Mouse (Mus musculus) layer of hippocampus, postnatal 25 days (tissue): Measurements from ENCODE around the gene Bsn. TPM values are rescaled to one million over a fixed set of nuclear protein-coding genes. Genes with fewer than 3 reads are reported as not detected.
A peak's percentile ranks its signal among the peaks of the same experiment; 100 is the strongest.

Source experiments
- DNase-seq, 2 experiments: peaks; one replicate each; pipeline ENCODE4 v3.0.0; 2022; ENCODE audit warnings: mixed read lengths in 2 of 2, low spot score in 1 of 2; ENCODE audit errors: extremely low spot score in 1 of 2
- total RNA-seq, 2 experiments: library from RNA; stranded (reverse); gene quantifications; 2 replicates each; pipeline ENCODE4 v1.2.3; 2021

Gene Bsn
- 100 to 1,000 TPM; 190 to 242 TPM for total RNA-seq

DNA sequence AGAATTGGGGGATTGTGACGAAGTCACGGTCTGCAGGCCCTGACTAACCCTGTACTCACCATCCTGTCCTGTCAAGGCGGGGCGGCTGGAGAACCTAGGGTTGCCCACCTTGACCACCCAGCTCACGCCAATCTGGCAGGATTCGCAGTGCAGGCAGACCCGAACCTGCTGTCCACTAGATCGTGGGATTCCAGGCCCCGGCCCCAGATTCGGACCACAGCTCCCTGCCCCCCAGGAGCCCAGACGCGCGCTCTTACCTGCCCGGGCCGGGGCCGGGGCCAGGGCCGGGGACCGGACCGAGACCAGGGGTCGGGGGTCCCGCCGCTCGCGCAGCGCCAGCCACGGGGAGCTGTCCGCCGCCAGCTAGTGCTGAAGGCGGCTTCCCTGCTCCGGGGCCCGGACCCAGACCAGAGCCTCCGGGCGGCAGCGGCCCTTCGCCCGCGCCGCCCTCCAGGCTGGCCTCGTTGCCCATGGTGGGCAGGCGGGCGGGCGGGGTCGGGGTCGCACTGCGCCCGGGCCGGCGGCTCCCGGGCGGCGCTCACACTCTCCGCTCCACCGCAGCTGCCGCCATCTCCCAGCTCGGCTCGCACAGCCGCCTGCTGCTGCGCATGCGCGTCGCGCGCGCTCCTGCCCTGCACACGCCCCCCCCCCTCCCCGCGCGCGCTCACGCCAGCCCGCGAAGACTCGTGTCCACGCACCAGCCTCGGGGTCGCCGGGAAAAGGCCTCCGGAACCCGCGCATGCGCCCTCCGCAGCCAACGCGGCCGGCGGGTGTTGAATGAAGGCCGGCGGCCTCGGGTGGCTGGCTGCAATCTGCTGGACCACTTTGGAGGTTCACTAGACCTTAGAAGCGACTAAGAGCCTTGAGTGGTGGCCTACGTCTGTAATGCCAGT is at the start of gene Bsn:
TSS of gene Bsn (minus strand) at position 598 of the 893 bp plus-strand sequence.
- peak; percentile 70 to 81 for DNase-seq

DNA sequence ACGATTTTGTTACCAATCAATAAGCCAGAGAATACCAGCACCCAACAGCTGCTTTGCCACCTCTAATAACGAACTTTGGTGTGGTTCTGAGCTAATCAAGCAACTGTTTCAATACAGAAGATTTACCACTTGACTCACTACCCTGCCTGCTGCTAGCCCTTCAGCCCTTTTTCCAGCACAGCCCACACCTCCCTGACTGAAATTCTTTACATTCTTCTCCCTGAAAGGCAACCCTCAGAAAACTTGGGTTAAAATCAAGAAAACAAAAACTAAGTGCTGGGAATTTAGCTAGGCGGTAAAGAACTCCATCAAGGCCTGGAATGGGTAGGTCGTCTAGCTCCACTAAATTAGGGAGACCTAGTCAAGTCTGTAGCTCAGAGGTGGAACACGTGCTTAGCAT is 49.8 kb upstream of the Bsn start:
- DNase-seq = no peak

DNA sequence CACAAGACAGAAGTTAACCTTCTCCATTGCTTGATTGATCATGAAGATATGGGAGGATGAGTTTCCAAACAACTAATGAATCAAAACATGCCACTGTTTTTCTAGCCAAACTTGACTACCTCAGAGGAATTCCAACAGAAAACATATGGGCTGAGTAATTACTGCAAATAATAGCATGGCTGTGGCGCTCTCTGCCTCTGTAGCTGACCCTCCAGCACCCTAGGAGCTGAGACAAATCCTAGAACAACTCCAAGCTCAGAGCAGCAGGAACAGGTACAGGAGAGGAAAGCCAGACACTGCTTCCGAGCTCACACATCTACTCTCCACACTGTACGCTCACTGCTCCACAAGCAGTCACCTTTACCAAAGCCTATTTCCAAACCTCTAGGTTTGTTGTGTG is 48.6 kb upstream of the Bsn start:
- DNase-seq = no peak

DNA sequence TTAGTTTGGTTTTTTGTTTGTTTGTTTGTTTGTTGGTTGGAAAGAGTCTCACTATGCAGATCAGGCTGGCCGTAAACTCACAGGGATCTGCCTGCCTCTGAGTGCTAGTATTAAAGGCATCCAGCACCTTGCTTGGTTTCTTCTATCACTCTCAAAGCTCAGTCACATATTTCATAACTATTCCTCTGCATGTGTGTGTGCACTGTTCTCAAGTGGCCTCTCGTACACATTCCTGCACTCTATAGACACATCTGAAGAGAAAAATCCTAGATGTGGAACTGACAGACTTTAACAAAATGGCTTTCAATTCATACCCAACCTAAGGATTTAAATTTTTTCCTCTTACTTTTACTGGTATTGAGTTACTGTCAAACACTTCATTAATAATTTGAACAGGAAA is 48.2 kb upstream of the Bsn start:
- no peak for DNase-seq

DNA sequence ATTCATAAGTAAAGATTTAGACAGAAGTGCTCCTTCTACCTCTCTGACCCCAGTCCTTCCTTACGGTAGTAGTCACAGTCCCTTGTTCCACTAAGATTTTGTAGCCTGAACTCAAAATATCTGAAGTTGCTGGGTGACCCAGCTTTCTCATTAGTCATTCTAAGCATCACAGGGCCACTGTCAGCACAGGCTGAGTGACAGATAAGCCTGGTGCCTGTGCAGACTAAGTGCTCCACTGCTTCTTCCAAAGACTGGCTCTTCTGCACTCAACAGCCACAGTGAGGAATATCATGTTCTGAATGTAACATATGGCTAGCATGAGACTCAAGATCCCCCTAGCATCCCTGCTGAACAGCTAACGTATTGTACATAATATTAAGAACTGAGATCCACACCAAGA is 44.5 kb upstream of the Bsn start:
- DNase-seq = no peak

DNA sequence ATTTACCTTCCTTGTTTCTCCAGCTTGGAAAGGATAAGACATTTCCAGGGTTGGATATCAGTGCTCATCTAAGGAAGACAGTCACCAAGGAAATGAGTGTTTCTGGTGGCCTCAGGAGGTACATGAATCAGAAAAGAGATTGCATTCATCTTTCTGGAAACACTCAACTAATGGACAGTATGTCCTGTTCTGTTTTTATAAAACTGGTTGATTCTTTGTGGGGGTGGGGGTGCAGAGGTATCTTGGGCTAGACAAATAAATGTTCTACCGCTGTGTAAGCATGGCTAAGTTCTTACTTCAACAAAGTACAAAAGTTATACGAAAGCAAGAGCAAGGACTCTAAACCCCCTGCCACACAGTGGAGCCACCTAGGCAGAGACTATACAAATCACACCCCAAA is 42.7 kb upstream of the Bsn start:
- DNase-seq = no peak

DNA sequence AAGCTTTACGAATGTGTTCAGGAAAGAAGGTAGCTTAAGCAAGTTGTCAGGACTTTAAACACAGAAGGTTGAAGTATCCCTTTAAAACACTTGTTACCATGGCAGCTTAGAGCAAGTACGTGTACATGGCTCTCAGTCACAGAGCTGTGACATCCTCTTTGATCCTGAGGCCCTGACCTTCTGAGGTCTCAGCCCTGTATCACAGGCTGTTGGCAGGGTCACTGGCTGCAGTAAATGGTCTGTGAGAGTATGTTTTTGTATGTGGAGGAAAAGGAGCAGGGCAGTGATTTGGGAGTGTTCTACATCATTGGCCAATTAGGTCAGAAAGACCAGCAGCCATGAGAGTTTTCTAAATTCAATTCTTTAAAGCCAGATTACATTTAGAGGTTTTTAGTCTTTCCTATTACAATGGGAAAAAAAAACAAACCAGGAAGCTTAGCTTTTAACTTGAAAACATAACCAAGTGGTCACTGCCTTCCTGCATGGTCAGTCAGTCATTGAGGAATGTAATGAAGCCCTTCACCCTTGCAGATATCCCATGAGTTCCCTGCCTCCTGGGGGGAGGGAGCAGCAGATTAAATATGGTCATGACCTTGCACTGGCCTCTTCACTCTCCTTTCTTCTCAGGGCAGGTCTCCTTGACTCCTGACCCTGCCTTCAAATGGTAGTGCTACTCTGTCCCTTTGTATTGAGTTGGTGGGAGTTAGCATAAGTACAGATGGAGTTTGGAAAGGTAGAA is 37.9 kb upstream of the Bsn start:
- no peak for DNase-seq

DNA sequence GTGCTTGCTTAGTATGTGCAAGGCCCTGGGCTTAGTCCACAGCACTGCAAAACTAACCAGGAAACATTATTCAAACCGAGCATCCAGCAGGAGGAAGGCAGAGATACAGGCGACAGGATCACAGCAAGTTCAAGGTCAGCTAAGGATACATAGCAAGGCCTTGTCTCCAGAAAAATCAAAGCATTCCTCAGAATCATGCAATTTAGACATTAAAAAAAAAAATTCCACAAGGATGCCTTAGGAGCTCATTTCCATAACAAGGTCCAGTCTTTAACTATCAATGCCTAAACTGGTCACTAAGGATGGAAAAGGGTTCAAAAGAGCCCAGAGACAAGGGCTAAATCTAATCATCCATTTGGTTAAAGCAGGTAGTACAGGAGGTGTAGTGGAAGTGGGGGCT is 35.0 kb upstream of the Bsn start:
- DNase-seq = no peak

DNA sequence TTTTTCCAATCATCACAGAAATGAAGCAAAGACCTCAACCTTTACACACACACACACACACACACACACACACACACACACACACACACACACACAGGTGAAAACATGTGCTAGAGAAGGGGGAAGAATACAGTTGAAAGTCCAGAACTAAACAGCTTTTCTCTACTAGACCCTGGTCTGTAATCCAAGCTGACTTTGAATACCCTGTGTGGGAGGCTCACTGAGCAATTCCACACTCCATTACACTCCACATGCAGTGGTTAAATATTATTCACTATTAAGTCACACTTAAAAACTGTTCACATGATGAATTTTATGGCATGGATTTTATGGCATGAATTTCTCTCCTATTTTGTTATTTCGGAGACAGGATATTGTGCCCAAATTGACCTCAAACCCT is 33.4 kb upstream of the Bsn start:
- DNase-seq = no peak

DNA sequence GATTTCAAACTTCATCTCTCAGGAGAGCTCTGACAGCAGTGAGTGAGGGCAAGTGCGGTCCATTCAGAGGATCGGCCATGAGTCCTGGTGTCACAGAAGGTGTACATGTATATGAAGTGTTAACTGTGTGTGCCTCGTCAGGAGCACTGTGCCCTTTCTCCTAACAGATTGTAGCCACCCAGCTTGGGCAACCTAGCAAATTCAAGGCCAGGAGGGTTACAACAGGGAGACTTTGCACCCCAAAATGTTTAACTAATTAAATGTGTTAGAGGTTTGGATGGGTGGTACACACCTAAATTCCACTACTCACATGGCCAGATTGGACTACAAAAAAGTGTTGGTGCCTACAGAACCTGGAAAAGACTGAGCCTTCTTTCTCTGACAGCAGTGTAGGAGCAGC is 31.4 kb upstream of the Bsn start:
- no peak for DNase-seq

DNA sequence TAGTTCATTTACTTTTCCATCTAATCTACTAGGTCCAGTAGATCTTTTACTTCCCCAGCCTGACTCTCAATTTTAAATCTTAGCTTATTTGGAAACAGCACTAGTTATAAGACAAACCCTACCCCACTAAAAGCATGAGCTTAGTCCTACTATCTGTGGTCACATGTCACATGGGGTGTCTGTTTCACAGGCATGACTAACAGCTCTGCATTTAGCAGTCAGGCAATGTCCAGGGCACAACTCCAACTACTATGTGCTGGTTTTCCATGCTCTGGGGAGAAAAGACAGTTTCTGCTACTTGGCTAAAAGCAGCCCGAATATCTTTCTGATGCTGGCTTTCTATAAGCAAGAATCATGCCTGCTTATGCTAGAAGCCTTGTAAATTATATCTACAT is 30.2 kb upstream of the Bsn start:
- no peak for DNase-seq

DNA sequence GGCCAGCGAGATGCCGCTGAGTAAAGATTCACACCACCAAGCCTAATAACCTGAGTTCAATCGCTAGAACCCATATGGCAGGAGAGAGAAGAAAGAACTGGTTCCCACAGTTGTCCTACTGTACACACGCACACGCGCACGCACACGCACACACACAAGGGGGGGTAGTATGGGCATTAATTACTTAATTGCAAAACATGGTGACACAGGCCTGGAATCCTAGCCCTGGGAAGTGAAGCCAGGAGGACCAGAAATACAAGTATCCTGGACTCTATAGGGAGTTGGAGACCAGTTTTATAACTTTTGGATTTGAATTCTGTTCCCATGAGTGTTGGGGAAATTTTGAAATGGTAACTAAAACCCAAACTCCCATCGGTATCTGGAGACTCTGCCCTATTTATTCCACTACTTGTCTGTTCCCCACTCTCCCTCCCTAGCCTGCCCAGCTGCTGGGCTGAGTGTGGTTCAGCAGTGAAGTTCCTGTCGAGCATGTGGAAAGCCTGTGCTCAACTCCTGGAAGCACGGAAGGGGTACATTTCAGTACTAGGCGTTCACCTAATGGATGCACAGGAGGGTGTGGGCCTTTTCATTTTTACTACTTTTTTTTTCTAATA is 29.7 kb upstream of the Bsn start:
- no peak for DNase-seq

DNA sequence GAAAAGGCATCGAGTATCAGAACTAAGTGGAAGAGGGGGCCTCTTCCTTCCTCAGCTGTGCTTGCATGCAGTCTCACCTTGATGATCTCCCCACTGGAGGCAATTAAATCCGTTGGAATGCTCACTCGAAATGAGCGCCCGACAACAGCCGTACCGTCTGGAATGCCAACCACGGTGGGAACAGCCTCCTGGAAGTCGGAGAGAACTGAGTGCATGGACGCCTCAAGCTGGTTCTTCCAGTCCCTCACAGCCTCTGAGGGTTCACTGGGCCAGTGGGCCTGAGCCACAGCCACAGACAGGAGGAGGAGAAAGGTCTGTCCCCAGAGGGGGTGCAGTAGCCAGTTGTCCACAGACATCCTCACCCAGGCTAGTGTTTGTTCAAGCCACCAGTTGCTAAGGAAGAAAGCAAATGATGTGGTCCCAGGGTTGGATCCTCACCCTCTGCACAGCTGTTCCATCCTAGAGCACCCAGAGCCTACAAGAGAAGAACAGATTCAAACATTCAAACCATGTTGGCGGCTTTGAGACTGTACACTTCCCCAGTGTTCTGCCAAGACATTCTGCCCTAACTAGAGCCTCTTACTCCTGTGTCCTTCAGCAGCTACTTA is 27.9 kb upstream of the Bsn start:
- no peak for DNase-seq

DNA sequence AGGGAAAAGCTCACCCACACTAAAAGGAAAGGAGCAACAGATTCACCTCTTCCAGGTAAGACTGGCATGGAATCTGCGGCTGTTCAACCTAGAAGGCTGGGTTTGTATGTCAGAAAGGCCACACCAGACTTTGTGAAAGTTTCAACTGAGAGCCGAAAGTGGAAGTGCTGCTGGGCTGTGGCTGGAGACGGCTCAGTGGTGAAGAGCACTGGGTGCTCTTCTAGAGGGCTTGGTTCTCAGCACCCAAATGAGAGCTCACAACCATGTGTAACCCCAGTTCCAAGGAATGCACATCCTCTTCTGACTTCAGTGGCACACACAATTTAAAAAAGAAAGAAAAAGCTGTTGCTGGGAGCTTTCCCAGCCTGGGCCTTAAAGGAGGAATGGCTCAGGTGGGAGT is 27.2 kb upstream of the Bsn start:
- DNase-seq = no peak

DNA sequence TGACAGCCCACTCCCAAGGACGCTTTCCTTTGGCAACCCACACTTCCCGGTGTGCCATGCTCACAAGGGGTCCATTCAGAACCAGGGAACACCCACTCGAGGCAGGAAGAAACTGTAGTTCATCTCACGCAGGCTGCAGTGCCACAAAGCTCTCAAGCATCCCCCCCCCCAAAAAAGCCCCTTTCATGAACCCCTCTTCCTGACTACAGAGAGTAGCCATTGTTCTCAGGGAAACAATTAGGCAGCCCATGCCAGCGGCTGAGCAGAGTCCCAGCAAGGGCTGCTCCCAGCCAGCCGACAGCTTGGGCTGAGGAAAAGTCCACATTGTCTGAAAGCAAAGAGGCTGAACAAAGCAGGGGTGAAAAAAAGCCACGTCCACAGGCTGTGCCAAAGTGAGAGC is 22.9 kb upstream of the Bsn start:
- no peak for DNase-seq

DNA sequence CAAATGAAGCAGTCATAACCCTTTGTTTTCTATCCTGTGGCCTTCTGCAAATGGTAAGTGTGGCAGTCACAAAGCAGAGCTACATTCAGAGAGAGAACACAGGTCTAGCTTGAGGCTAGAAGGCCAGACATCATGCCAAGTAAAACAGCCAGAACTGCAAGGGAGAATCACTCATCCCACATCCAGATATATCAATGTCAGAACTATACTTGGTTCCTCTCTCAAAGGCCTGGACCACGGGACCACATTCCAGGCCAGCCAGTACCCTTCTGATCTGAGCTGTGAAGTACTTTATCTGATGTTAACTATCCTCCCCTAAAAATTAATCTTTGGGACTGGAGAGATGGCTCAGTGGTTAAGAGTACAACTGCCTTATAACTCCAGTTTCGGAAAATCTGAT is 22.2 kb upstream of the Bsn start:
- DNase-seq = no peak

DNA sequence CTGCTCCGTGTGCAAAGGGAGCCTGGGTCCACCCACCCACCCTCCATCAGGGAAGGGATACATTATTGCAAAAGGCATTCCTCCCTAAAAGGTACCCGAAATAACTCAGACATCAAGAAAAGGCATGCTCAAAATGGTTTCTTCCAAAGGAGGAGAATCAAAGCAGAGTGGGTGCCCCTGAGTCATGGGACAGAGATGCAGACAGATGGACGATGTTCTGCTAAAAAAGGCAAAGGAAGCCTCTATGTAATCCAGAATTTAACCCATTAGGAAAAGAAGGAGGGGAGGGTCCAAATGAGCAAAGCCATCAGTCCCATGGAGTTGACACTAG is 15.4 kb upstream of the Bsn start:
- DNase-seq = no peak

DNA sequence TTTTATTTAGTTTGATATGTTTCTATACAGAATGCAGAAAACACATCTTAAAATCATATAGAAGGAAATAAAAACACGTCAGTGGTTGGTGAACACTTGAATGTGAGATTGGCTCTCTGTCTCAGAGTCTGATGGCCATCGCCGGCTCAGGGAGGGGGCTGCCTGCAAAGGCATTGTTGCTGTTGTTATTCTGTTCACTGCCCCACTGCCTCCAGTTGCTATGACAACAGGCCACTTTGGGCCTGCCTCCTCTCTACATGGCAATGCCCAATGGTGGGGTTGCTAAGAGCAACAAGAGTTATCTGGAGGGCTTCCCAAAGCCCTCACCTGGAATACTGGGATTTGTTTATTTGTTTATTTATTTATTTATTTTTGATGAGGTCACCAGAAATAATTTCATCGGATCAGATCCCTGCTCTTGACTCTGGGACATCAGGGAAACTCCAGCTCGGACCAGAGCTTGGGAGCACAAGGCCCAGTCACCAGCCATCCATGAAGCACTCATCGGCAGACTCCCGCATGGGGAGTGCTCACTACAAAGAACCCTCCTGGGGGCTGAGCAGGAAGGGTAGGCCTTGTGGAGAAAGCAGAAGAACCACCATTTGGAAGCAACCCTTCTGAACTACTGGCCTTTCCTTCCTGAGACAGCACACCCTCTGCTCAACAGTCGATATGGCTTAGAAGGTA is 14.8 kb upstream of the Bsn start:
- DNase-seq = no peak

DNA sequence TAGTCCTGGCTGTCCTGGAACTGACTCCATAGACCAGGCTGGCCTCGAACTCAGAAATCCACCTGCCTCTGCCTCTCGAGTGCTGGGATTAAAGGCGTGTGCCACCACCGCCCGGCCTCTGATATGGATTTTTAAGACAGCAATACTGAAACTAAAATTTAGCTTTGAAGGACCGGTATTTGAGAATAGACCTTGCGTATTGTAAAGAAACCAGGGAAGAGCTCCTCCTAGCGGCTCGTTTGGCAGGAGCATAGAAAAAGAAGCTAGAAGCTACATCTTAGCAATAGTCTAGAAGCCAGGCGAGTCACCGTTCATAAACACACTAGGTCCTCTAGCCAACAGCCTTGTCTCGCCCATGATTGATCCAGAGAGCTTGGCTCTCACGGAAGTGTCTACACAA is 12.8 kb upstream of the Bsn start:
- peak; percentile 35 to 79 for DNase-seq

DNA sequence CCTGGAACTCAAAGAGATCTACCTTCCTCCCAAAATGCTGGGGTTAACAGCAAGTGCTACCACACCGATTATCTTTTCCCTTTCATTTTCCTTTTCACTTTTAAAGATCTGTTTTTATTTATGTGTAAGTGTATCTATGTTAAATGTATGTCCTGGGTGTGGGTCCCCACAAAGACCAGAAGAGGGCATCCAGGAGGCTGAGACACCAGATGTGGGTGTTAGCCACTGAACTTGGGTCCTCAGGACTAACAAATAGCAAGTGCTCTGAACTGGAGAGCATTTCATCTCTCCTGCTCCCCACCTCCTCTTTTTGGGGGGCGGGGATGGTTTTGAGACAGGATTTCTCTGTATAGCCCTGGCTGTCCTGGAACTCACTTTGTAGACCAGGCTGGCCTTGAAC is 12.0 kb upstream of the Bsn start:
- DNase-seq = no peak

DNA sequence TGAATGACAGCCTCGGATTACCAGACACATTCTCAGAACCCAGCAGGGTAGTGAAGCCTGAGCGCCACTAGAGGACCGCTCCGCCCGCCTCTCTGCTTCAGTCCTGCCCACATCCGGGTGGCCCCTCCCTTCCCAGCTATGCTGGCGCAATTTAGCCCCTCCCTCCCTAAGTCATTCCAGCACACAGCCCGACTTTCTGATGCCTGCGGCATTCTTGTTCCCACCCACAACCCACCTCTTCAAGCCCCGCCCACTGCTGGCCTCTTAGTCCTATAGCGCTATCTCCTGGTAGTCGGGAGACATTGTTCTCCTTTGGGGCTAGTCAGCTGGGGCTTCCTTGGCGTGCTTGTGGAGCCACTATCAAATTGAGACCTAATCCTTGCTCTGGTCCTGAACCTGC is 11.0 kb upstream of the Bsn start:
- peak; percentile 67 to 68 for DNase-seq
